Mouse (Mus musculus): ENCODE results near the gene Uqcrc2.

- TF ChIP-seq CTCF (IDR thresholded peaks at IDR 0.05; ENCODE audit: control insufficient read depth, insufficient read depth, low read length) (no peak), POLR2A (IDR thresholded peaks at IDR 0.05; ENCODE audit: borderline replicate concordance, control insufficient read depth, low read depth, low read length) (no peak)
These were observed 845 bp downstream of the Uqcrc2 start for GRCm38 (mm10) chr7:120635821-120636220.
